Mouse (Mus musculus): ENCODE measurements around the gene Prss53. TPM values are rescaled to one million over a fixed set of nuclear protein-coding genes. Genes with fewer than 3 reads are reported as not detected.
"Not testable (repeated sequence)": the region's sequence is repeated elsewhere in the genome, so short reads cannot be mapped to it uniquely, and the experiment has no call there.

The Prss53 gene
- polyA plus RNA-seq, 1 experiment from 2014 or later: 1.2 TPM

- H3K4me1 ChIP-seq (ENCODE audit: control insufficient read depth, insufficient read depth, low read length): peaks cover 14% of the 10 kb centered on the region; the same call in 1 of the 2 replicates
- H3K36me3 ChIP-seq (ENCODE audit: control insufficient read depth, insufficient read depth, low read length): no peaks in the 10 kb centered on the region
- peak overlapping the region; percentile 98 for H3K4me2 ChIP-seq (ENCODE audit: low read length)
- peak; percentile 72 for ATAC-seq
- H3K27me3 ChIP-seq (ENCODE audit: control insufficient read depth, insufficient read depth, low read depth, low read length): no peaks in the 10 kb centered on the region
- H3K9ac ChIP-seq (ENCODE audit: low read depth, low read length): peak overlapping the region; percentile 74
- under 1% methylated on average over 40 of the region's 40 CpGs for WGBS
- peak overlapping the region; percentile 88 for H3K27ac ChIP-seq (ENCODE audit: low read length)
- H3K9me3 ChIP-seq (replicated peaks; ENCODE audit: control insufficient read depth, low read length, poor library complexity, severe bottlenecking): no peaks in the 10 kb centered on the region
- H3K4me3 ChIP-seq (ENCODE audit: low read depth, low read length): peak overlapping the region; percentile 55
Observed at GRCm38 (mm10) chr7:127842001-127842718, 48.6 kb downstream of the Prss53 start.

GRCm38 (mm10) chr7:127841340-127842000 lies 49.3 kb downstream of the Prss53 start:
- peak overlapping the region; percentile 98 for H3K4me2 ChIP-seq (ENCODE audit: low read length)
- WGBS: under 1% methylated on average over 28 of the region's 46 CpGs
- H3K27me3 ChIP-seq (ENCODE audit: control insufficient read depth, insufficient read depth, low read depth, low read length): no peaks in the 10 kb centered on the region
- ATAC-seq: peak; percentile 95
- H3K4me3 ChIP-seq (ENCODE audit: low read depth, low read length): peak overlapping the region; percentile 55
- H3K27ac ChIP-seq (ENCODE audit: low read length): peak overlapping the region; percentile 88
- H3K36me3 ChIP-seq (ENCODE audit: control insufficient read depth, insufficient read depth, low read length): no peaks in the 10 kb centered on the region
- H3K4me1 ChIP-seq (ENCODE audit: control insufficient read depth, insufficient read depth, low read length): peaks cover 14% of the 10 kb centered on the region; the same call in 1 of the 2 replicates
- no peaks in the 10 kb centered on the region for H3K9me3 ChIP-seq (replicated peaks; ENCODE audit: control insufficient read depth, low read length, poor library complexity, severe bottlenecking)
- H3K9ac ChIP-seq (ENCODE audit: low read depth, low read length): peak overlapping the region; percentile 74

DNA sequence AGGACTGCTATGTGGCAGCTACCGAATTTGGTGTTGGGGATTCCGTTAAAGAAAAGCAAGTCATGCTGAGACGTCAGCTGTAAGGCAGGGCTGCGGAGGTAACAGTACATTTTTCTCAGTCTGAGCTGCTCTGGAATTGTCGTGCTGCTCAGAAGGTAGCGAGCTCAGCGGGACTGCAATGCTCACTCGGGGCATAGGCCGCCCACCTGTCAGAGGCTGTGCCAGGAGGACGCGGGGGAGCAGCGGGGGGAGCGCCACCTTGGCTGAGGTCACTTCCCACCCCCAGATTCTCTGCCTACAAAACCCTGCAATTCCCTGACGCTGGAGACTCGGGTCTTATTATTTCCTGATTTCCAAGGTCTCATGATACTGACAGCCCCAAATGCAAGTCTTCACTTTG lies 49.9 kb downstream of the Prss53 start:
- no peaks in the 10 kb centered on the region for H3K9me3 ChIP-seq (replicated peaks; ENCODE audit: control insufficient read depth, low read length, poor library complexity, severe bottlenecking)
- no peaks in the 10 kb centered on the region for H3K27me3 ChIP-seq (ENCODE audit: control insufficient read depth, insufficient read depth, low read depth, low read length)
- H3K9ac ChIP-seq (ENCODE audit: low read depth, low read length): peak overlapping the region; percentile 74
- WGBS: 4% methylated on average over 15 of the region's 15 CpGs
- peak; percentile 9; the same call in 1 of the 2 replicates for ATAC-seq
- H3K4me3 ChIP-seq (ENCODE audit: low read depth, low read length): peak overlapping the region; percentile 55
- peak overlapping the region; percentile 88 for H3K27ac ChIP-seq (ENCODE audit: low read length)
- H3K36me3 ChIP-seq (ENCODE audit: control insufficient read depth, insufficient read depth, low read length): no peaks in the 10 kb centered on the region
- H3K4me2 ChIP-seq (ENCODE audit: low read length): peak overlapping the region; percentile 98
- H3K4me1 ChIP-seq (ENCODE audit: control insufficient read depth, insufficient read depth, low read length): peaks cover 14% of the 10 kb centered on the region; the same call in 1 of the 2 replicates

DNA sequence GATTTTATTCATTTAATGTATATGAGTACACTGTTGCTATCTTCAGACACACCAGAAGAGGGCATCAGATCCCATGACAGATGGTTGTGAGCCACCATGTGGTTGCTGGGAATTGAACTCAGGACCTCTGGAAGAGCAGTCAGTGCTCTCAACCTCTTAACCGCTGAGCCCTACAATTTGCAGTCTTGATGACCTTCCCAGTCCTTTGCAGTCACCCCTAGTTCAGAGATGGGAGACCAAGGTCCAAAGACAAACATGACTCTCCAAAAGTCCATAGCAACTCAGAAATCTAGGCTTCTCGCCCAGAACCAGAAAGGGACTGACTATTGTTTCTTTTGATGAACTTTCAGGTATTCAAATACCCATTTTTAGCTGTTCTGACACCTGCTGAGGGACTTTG lies 50.7 kb downstream of the Prss53 start:
- WGBS: 84% methylated on average over 2 of the region's 2 CpGs
- not testable (repeated sequence) for ATAC-seq; H3K9me3 ChIP-seq (replicated peaks; ENCODE audit: control insufficient read depth, low read length, poor library complexity, severe bottlenecking); H3K36me3 ChIP-seq (ENCODE audit: control insufficient read depth, insufficient read depth, low read length); H3K9ac ChIP-seq (ENCODE audit: low read depth, low read length); H3K4me2 ChIP-seq (ENCODE audit: low read length); H3K27ac ChIP-seq (ENCODE audit: low read length); H3K4me3 ChIP-seq (ENCODE audit: low read depth, low read length); H3K27me3 ChIP-seq (ENCODE audit: control insufficient read depth, insufficient read depth, low read depth, low read length)
- peaks cover 14% of the 10 kb centered on the region; the same call in 1 of the 2 replicates for H3K4me1 ChIP-seq (ENCODE audit: control insufficient read depth, insufficient read depth, low read length)

DNA sequence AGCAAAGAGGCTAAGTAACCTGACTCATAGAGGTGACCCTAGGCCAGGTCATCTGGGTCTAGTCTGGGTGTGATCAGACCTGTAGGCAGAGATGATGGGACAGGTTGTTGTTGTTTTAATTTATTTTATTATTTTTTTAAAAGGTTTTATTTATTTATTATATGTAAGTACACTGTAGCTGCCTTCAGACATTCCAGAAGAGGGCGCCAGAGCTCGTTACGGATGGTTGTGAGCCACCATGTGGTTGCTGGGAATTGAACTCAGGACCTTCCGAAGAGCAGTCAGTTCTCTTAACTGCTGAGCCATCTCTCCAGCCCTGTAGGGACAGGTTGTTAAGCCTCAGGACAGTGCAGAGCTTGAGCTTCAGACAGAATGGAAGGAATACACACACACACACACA lies 52.9 kb downstream of the Prss53 start:
- H3K9me3 ChIP-seq (replicated peaks; ENCODE audit: control insufficient read depth, low read length, poor library complexity, severe bottlenecking); H3K27me3 ChIP-seq (ENCODE audit: control insufficient read depth, insufficient read depth, low read depth, low read length); H3K36me3 ChIP-seq (ENCODE audit: control insufficient read depth, insufficient read depth, low read length); H3K9ac ChIP-seq (ENCODE audit: low read depth, low read length); H3K4me3 ChIP-seq (ENCODE audit: low read depth, low read length); H3K27ac ChIP-seq (ENCODE audit: low read length); ATAC-seq; H3K4me2 ChIP-seq (ENCODE audit: low read length): not testable (repeated sequence)
- WGBS: 73% methylated on average over 4 of the region's 4 CpGs
- peaks cover 12% of the 10 kb centered on the region; the same call in 1 of the 2 replicates for H3K4me1 ChIP-seq (ENCODE audit: control insufficient read depth, insufficient read depth, low read length)

GRCm38 (mm10) chr7:127837473-127837872 lies 53.3 kb downstream of the Prss53 start:
- Histone ChIP-seq H3K4me1 (ENCODE audit: control insufficient read depth, insufficient read depth, low read length) (peaks cover 8% of the 10 kb centered on the region; the same call in 1 of the 2 replicates), H3K27ac (ENCODE audit: low read length) (no peak overlapping the region), H3K9ac (ENCODE audit: low read depth, low read length) (no peak overlapping the region), H3K36me3 (ENCODE audit: control insufficient read depth, insufficient read depth, low read length) (no peaks in the 10 kb centered on the region), H3K9me3 (replicated peaks; ENCODE audit: control insufficient read depth, low read length, poor library complexity, severe bottlenecking) (no peaks in the 10 kb centered on the region), H3K27me3 (ENCODE audit: control insufficient read depth, insufficient read depth, low read depth, low read length) (no peaks in the 10 kb centered on the region), H3K4me2 (ENCODE audit: low read length) (no peak overlapping the region), H3K4me3 (ENCODE audit: low read depth, low read length) (no peak overlapping the region)
- no peak for ATAC-seq
- 84% methylated on average over 5 of the region's 5 CpGs for WGBS

Other genes with a start within 250 kb of the Prss53 start
- 41.7 and 43.2 TPM in 2 replicates for gene Bcl7c, start 182.0 kb downstream of the Prss53 start, polyA plus RNA-seq (2015; fragmentation: Nextera tagmentation; extraction: Ambion mirVana)
- 3.2 and 3.3 TPM in 2 replicates for gene Ctf1, start 178.2 kb downstream of the Prss53 start, polyA plus RNA-seq (2015; fragmentation: Nextera tagmentation; extraction: Ambion mirVana)
- 0.10 TPM in 1 of 2 replicates, not detected in the other for gene Ctf2, start 158.8 kb downstream of the Prss53 start, polyA plus RNA-seq (2015; fragmentation: Nextera tagmentation; extraction: Ambion mirVana)
- 7.4 and 8.0 TPM in 2 replicates for gene Fbxl19, start 146.4 kb downstream of the Prss53 start, polyA plus RNA-seq (2015; fragmentation: Nextera tagmentation; extraction: Ambion mirVana)
- gene Orai3, start 121.2 kb downstream of the Prss53 start, polyA plus RNA-seq (2015; fragmentation: Nextera tagmentation; extraction: Ambion mirVana): 8.8 TPM in 2 replicates
- 12.8 and 18.0 TPM in 2 replicates for gene Setd1a, start 114.3 kb downstream of the Prss53 start, polyA plus RNA-seq (2015; fragmentation: Nextera tagmentation; extraction: Ambion mirVana)
- not detected in 2 replicates for gene Gm49388, start 105.4 kb downstream of the Prss53 start, polyA plus RNA-seq (2015; fragmentation: Nextera tagmentation; extraction: Ambion mirVana)
- 8.4 and 10.3 TPM in 2 replicates for gene Hsd3b7, start 90.4 kb downstream of the Prss53 start, polyA plus RNA-seq (2015; fragmentation: Nextera tagmentation; extraction: Ambion mirVana)
- 18.3 and 19.7 TPM in 2 replicates for gene Stx4a, start 66.7 kb downstream of the Prss53 start, polyA plus RNA-seq (2015; fragmentation: Nextera tagmentation; extraction: Ambion mirVana)
- 66.5 and 82.2 TPM in 2 replicates for gene Stx1b, start 66.4 kb downstream of the Prss53 start, polyA plus RNA-seq (2015; fragmentation: Nextera tagmentation; extraction: Ambion mirVana)
- 8.3 and 10.6 TPM in 2 replicates for gene Zfp646, start 14.7 kb downstream of the Prss53 start, polyA plus RNA-seq (2015; fragmentation: Nextera tagmentation; extraction: Ambion mirVana)
- 37.8 and 38.8 TPM in 2 replicates for gene Zfp668, start 14.1 kb downstream of the Prss53 start, polyA plus RNA-seq (2015; fragmentation: Nextera tagmentation; extraction: Ambion mirVana)
- gene Gm21974, start 4.5 kb upstream of the Prss53 start, polyA plus RNA-seq (2015; fragmentation: Nextera tagmentation; extraction: Ambion mirVana): not detected in 2 replicates
- gene Vkorc1, start 4.6 kb upstream of the Prss53 start, polyA plus RNA-seq (2015; fragmentation: Nextera tagmentation; extraction: Ambion mirVana): 55.1 and 59.5 TPM in 2 replicates
- 61.3 and 67.1 TPM in 2 replicates for gene Bckdk, start 13.1 kb upstream of the Prss53 start, polyA plus RNA-seq (2015; fragmentation: Nextera tagmentation; extraction: Ambion mirVana)
- gene Kat8, start 21.5 kb upstream of the Prss53 start, polyA plus RNA-seq (2015; fragmentation: Nextera tagmentation; extraction: Ambion mirVana): 46.9 and 48.3 TPM in 2 replicates
- 0.20 and 0.27 TPM in 2 replicates for gene Prss8, start 39.1 kb upstream of the Prss53 start, polyA plus RNA-seq (2015; fragmentation: Nextera tagmentation; extraction: Ambion mirVana)
- 12.2 and 13.4 TPM in 2 replicates for gene Prss36, start 55.8 kb upstream of the Prss53 start, polyA plus RNA-seq (2015; fragmentation: Nextera tagmentation; extraction: Ambion mirVana)
- 283 and 325 TPM in 2 replicates for gene Fus, start 76.5 kb upstream of the Prss53 start, polyA plus RNA-seq (2015; fragmentation: Nextera tagmentation; extraction: Ambion mirVana)
- gene Pycard, start 102.9 kb upstream of the Prss53 start, polyA plus RNA-seq (2015; fragmentation: Nextera tagmentation; extraction: Ambion mirVana): 2.3 and 6.9 TPM in 2 replicates
- not detected in 2 replicates for gene Trim72, start 113.0 kb upstream of the Prss53 start, polyA plus RNA-seq (2015; fragmentation: Nextera tagmentation; extraction: Ambion mirVana)
- gene Itgam, start 171.7 kb upstream of the Prss53 start, polyA plus RNA-seq (2015; fragmentation: Nextera tagmentation; extraction: Ambion mirVana): 0.83 and 0.90 TPM in 2 replicates
- not detected in 2 replicates for gene Gm49368, start 171.7 kb upstream of the Prss53 start, polyA plus RNA-seq (2015; fragmentation: Nextera tagmentation; extraction: Ambion mirVana)
- 0.09 and 0.21 TPM in 2 replicates for gene Itgax, start 238.6 kb upstream of the Prss53 start, polyA plus RNA-seq (2015; fragmentation: Nextera tagmentation; extraction: Ambion mirVana)